Mouse (Mus musculus) midbrain, embryonic 10.5 days (tissue): ENCODE measurements around the gene Fam71b. TPM values are rescaled to one million over a fixed set of nuclear protein-coding genes. Genes with fewer than 3 reads are reported as not detected.
A peak's percentile ranks its signal among the peaks of the same experiment; 100 is the strongest.

Source experiments
- DNase-seq: peaks from one replicate; pipeline ENCODE4 v3.0.0-alpha.2; 2017; ENCODE audit warnings: low spot score
- H3K27ac ChIP-seq: fragments of 300-500 bp; sonication (generic); replicated peaks from 2 replicates; pipeline ENCODE4 v1.5.1; 2016; ENCODE audit warnings: mild to moderate bottlenecking
- H3K27me3 ChIP-seq: fragments of 300-500 bp; sonication (generic); 2 replicates; pipeline ENCODE4 v1.6.1; 2016; ENCODE audit warnings: low read depth, mild to moderate bottlenecking; ENCODE audit not compliant: poor library complexity, severe bottlenecking
- H3K36me3 ChIP-seq: fragments of 300-500 bp; sonication (generic); 2 replicates; pipeline ENCODE4 v1.6.1; 2016; ENCODE audit warnings: mild to moderate bottlenecking, moderate library complexity
- H3K4me1 ChIP-seq: fragments of 300-500 bp; sonication (generic); 2 replicates; pipeline ENCODE4 v1.6.1; 2016
- H3K4me3 ChIP-seq: fragments of 300-500 bp; sonication (generic); 2 replicates; pipeline ENCODE4 v1.5.1; 2016; ENCODE audit warnings: mild to moderate bottlenecking, moderate library complexity
- H3K9me3 ChIP-seq: fragments of 300-500 bp; sonication (generic); replicated peaks from 2 replicates; pipeline ENCODE4 v1.6.1; 2016; ENCODE audit warnings: mild to moderate bottlenecking
- WGBS: fragments of 180-500 bp; shearing (Covaris S2); methylation state at CpG from one replicate; pipeline ENCODE4 v1.1.7; 2016; 5-methylcytosine and 5-hydroxymethylcytosine counted together
- polyA plus RNA-seq: library from polyadenylated mRNA; unstranded; fragments of >200 nt; fragmentation: Nextera tagmentation; extraction: Ambion mirVana; gene quantifications from 2 replicates; pipeline ENCODE4 v1.2.1, GENCODE M21; 2016

Gene Fam71b
- polyA plus RNA-seq, 1 experiment from 2014 or later, result not detected

DNA sequence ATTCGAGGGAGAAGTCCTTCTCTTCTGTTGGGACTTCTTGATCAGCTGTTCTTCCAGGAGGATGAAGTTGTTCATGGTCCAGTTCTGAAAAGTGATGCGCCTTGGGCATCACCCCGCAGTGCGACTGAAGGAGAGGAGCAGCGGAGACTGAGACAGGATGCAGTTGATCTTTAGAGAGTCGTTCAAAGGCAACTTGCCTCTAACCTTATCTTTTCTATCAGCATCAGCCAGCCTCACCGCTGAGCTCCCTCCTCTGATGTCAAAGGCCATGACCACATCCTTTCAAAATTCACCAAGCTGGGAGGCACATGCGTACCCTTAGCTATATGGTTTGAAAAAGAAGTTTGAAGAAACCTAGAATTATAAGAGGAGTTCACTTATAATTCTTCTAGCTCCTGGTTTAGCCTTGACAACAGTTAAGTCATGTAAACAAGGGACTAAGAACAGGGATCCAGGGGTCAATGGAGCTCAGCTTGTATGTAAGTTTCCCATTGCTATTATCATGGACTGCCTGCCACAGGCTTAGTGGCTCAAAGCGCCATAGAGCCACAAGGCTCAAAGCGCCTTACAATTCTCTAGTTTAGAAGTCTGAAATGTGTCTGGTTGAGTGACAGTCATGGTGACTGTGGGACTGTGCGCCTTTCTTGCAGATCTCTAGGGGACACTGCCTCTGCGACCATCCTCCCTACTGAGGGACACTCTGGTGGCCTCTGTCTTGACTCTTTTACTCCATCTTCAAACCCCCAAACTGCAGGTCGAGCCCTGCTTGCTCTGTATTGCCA is 6.8 kb upstream of the Fam71b start, which contains the start of gene Itk:
TSS of gene Itk (minus strand) at position 180 of the 782 bp plus-strand sequence.
- no peaks in the 10 kb centered on the region for H3K36me3 ChIP-seq
- no peaks in the 10 kb centered on the region for H3K9me3 ChIP-seq
- H3K4me3 ChIP-seq, result no peak within 1 kb of the TSS
- H3K27ac ChIP-seq, result no peak within 1 kb of the TSS
- 87% methylated on average over 13 of the region's 13 CpGs for WGBS
- no peak for DNase-seq
- H3K4me1 ChIP-seq, result peaks cover 7% of the 10 kb centered on the region; the same call in 1 of the 2 replicates
- no peaks in the 10 kb centered on the region for H3K27me3 ChIP-seq

DNA sequence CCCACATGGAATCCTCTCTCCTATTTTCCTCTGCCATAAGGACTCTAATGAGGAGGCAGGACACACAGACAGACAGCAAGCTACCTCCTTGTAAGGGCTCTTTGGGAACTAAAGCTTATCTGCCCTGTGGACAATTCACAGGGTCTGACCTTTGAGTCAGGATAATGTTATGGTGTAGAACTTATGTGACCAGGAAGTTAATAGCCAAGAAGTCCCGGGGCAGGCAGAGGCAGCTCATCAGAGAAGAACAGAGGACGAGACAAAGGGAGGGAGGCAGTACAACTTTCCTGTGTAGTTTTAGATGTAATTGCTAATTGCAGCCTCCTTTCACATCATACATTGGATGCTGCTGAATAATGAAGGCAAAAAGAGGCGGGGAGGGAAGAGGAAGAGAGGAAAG is 5.7 kb upstream of the Fam71b start:
- Histone ChIP-seq H3K27me3 (no peaks in the 10 kb centered on the region), H3K9me3 (no peaks in the 10 kb centered on the region), H3K4me1 (peaks cover 7% of the 10 kb centered on the region; the same call in 1 of the 2 replicates), H3K27ac (no peak overlapping the region), H3K36me3 (no peaks in the 10 kb centered on the region), H3K4me3 (no peak overlapping the region)
- DNase-seq, result no peak
- WGBS, result 71% methylated on average over 3 of the region's 3 CpGs

DNA sequence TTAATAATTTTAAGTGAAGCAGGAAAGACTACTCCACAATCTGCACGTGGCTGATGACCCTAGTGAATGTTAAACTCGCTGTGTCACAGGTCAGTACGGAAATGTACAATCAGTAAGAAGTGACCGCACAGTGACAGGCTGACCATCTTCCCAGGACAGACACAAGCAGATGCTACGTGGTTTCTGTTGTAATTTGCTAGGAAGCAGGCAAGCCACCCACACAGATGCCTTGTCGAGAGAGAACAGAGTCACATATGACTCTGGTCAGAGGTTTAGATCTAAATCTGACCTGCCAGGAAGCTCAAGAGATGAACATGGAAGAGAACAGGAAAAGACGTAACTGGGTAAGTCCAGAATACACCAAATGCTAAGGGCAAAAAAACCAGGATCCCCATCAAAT is 3.5 kb upstream of the Fam71b start:
- Histone ChIP-seq H3K4me1 (peaks cover 7% of the 10 kb centered on the region; the same call in 1 of the 2 replicates), H3K4me3 (no peak overlapping the region), H3K9me3 (no peaks in the 10 kb centered on the region), H3K36me3 (no peaks in the 10 kb centered on the region), H3K27me3 (no peaks in the 10 kb centered on the region), H3K27ac (no peak overlapping the region)
- DNase-seq, result no peak
- 90% methylated on average over 7 of the region's 7 CpGs for WGBS

DNA sequence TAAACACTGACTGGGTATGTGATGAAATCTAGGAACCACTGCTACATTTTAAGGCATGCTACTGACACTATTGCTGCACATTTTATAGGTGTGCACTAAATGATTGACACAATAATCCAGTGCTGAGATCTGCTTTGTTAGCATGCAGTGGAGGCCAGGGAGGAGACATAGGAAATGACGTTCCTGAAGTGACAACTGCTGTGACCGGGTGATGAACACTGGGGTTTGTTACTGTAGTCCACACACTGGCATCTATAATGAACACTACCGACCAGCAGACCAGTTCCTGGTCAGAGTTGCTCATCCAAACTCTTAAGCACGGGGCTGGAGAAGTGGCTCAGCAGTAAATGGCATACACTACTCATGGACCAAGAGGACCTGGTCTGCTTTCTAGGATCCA is 2.9 kb upstream of the Fam71b start:
- Histone ChIP-seq H3K4me3 (no peak overlapping the region), H3K4me1 (peaks cover 7% of the 10 kb centered on the region; the same call in 1 of the 2 replicates), H3K27ac (no peak overlapping the region), H3K36me3 (no peaks in the 10 kb centered on the region), H3K9me3 (no peaks in the 10 kb centered on the region), H3K27me3 (no peaks in the 10 kb centered on the region)
- 78% methylated on average over 4 of the region's 4 CpGs for WGBS
- DNase-seq, result no peak

DNA sequence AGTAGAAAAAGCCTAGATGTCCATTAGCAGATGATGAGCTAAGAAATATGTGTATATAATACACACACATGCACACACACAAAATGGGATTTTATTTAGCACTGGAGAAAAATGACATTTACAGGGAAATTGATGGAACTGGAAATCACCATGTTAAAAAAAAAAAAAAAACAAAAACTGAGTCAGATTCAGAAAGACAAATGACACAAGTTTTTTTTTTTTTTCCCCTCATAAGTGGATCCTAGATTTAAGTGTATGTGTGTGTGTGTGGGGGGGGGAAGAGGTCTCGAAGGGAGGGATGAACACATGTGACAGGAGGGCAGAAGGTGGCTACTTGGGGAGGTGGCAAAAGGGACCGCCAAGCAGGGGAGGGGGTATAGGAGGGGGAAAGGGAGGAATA is 1.3 kb upstream of the Fam71b start:
- DNase-seq, result no peak
- H3K27me3 ChIP-seq, result no peaks in the 10 kb centered on the region
- no peak overlapping the region for H3K27ac ChIP-seq
- no peak overlapping the region for H3K4me3 ChIP-seq
- no peaks in the 10 kb centered on the region for H3K36me3 ChIP-seq
- H3K9me3 ChIP-seq, result no peaks in the 10 kb centered on the region
- WGBS, result 84% methylated on average over 2 of the region's 2 CpGs
- H3K4me1 ChIP-seq, result peaks cover 12% of the 10 kb centered on the region

DNA sequence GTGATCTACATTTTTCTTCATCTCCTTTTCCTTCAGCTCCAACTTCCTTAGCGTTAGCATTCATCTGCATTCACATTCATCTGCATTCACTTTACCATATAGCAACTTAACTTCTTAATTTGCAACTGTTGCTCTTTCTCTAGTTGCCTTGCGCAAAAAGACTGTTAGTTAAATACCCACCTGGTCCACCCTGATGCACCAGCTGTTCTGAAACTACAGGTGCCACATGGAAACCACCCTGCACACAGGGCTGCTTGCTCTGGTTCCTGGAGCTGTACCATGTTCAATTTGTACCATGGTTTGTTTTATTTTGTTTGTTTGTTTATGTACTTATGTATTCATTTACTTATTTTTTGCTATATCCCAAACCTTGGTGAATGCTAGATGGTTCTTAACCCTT is 661 bp upstream of the Fam71b start:
- Histone ChIP-seq H3K27me3 (no peaks in the 10 kb centered on the region), H3K27ac (no peak overlapping the region), H3K4me3 (no peak overlapping the region), H3K4me1 (peaks cover 6% of the 10 kb centered on the region), H3K9me3 (no peaks in the 10 kb centered on the region), H3K36me3 (no peaks in the 10 kb centered on the region)
- DNase-seq, result no peak
- 94% methylated on average over 2 of the region's 2 CpGs for WGBS

DNA sequence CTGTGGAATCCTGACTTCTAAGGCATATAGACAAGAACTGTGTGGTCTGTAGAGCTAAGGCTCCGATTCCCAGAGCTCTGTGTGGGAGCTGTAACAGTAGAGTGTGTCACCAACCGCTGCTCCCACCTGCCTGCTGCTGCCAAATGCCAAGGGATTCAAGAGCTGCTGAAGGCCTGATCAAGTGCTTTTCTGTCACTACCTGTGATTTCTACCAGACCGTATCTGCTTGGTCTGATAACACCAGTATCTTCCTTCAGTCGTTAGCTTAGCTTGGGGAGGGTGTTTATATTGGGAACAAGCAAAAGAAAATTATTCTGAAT is 461 bp downstream of the Fam71b start:
- DNase-seq, result no peak
- 91% methylated on average over 4 of the region's 4 CpGs for WGBS
- no peak overlapping the region for H3K27ac ChIP-seq
- no peaks in the 10 kb centered on the region for H3K27me3 ChIP-seq
- H3K36me3 ChIP-seq, result no peaks in the 10 kb centered on the region
- no peak overlapping the region for H3K4me3 ChIP-seq
- H3K9me3 ChIP-seq, result no peaks in the 10 kb centered on the region
- peaks cover 5% of the 10 kb centered on the region for H3K4me1 ChIP-seq

DNA sequence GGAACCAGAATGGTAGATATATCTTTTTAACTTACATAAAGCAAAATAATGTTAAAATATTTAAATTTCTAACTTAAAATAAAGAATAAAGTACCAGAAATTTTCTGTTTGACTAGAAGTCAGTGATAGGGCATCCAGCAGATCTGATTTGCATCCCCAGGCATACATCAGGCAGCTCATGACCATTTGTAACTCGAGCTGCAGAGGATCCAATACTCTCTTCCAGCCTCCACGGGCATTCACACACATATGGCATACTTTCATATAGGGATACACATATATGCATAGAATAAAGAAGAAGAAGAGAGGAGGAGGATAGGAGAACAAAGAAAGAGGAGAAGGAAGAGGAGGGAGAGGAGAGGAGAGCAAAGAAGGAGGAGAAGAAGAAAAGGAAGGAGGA is 1.5 kb downstream of the Fam71b start:
- whole genome bisulfite sequencing, result 69% methylated on average over 2 of the region's 2 CpGs
- no peak for DNase-seq
- H3K4me3 ChIP-seq, result no peak overlapping the region

DNA sequence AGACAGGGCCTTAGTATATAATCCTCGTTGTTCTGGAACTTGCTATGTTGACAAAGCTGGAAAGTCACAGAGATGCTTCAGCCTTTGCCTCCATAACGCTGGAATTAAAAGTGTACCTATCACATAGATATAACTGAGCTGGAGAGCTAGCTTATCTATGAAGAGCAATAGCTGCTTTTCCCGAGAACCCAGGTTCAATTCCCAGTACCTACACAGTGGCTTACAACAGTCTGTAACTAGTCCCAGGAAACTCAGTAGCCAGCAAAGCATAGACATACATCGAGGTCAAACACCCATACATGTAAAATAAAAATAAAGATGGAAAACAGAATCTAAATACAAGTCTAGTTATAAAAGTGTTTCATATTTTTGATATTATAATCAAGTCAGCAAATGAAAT is 2.1 kb downstream of the Fam71b start:
- Histone ChIP-seq H3K4me1 (peaks cover 5% of the 10 kb centered on the region), H3K4me3 (no peak overlapping the region), H3K36me3 (no peaks in the 10 kb centered on the region), H3K9me3 (no peaks in the 10 kb centered on the region), H3K27me3 (no peaks in the 10 kb centered on the region), H3K27ac (no peak overlapping the region)
- WGBS, result 86% methylated on average over 4 of the region's 4 CpGs
- no peak for DNase-seq

More for the DNA sequence above, 1.5 kb downstream of the Fam71b start:
- H3K27me3 ChIP-seq, result no peaks in the 10 kb centered on the region
- H3K9me3 ChIP-seq, result no peaks in the 10 kb centered on the region
- no peak overlapping the region for H3K27ac ChIP-seq
- H3K4me1 ChIP-seq, result peaks cover 5% of the 10 kb centered on the region
- H3K36me3 ChIP-seq, result no peaks in the 10 kb centered on the region

DNA sequence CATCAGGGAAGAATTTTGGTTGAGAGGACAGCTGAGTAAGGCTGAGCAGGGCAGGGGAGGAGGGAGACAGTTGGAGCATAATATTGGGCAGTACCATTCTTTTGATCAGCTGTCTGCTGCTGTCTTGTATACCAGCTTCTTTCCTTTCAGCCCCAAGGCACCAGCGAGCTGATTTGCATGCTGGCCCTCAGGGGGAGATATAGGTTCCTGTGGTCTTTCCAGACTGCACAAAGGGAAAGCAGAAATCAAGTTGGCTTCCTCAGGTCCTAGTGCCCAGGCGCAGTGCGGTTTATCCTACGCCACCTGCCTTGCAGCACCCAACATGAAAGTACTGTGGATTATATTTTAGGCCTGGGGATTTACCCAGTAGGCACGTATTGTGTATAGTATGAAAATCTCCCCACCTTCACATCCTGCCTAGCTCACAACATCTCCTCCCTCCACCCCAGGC is 2.6 kb downstream of the Fam71b start:
- Histone ChIP-seq H3K27ac (no peak overlapping the region), H3K4me1 (peaks cover 5% of the 10 kb centered on the region), H3K36me3 (no peaks in the 10 kb centered on the region), H3K27me3 (no peaks in the 10 kb centered on the region), H3K4me3 (no peak overlapping the region), H3K9me3 (no peaks in the 10 kb centered on the region)
- DNase-seq, result no peak
- WGBS, result 66% methylated on average over 5 of the region's 5 CpGs

DNA sequence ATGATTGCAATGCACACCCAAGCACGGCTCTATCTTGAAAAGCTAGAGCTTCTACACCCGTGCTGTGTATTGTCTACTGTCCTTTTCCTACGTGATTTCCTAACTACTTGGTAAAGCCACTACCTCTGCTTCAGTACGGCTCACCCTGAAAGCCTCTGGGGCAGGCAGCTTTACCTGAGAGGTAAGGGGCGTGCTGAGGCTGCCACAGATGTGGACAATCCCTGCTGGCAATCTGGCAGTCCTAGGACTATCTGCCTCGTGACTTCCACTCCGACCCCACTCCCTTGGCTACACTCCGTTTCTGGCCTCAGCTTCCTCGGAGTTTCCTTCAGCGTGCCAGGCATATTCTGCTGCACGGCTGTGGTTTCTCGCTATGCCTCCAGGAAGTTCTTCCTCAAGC is 5.2 kb downstream of the Fam71b start:
- no peak for DNase-seq
- 86% methylated on average over 12 of the region's 12 CpGs for WGBS
- H3K4me1 ChIP-seq, result peaks cover 7% of the 10 kb centered on the region
- no peak overlapping the region for H3K27ac ChIP-seq
- 0 out of 2 replicates have a peak, but pooled peaks cover 2% of the 10 kb centered on the region for H3K27me3 ChIP-seq
- H3K9me3 ChIP-seq, result no peaks in the 10 kb centered on the region
- no peak overlapping the region for H3K4me3 ChIP-seq
- H3K36me3 ChIP-seq, result no peaks in the 10 kb centered on the region

DNA sequence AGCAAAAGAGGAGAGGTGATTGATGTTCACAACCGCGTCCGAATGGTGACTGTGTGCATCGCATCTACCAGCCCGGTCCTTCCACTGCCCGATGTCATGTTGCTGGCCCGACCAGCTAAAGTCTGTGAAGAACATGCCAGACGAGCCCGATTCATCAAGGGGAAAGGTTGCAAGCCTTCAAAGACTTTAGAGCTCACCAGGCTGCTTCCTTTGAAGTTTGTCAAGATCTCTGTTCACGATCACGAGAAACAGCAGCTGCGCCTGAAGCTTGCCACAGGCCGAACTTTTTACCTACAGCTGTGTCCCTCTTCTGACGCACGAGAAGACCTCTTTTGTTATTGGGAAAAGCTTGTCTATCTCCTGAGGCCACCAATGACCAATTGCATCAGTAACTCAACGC is 8.6 kb downstream of the Fam71b start:
- Histone ChIP-seq H3K27me3 (peaks cover 7% of the 10 kb centered on the region; the same call in 1 of the 2 replicates), H3K27ac (no peak overlapping the region), H3K4me3 (no peak overlapping the region), H3K36me3 (no peaks in the 10 kb centered on the region), H3K4me1 (peaks cover 16% of the 10 kb centered on the region), H3K9me3 (no peaks in the 10 kb centered on the region)
- WGBS, result 91% methylated on average over 16 of the region's 16 CpGs
- no peak for DNase-seq

DNA sequence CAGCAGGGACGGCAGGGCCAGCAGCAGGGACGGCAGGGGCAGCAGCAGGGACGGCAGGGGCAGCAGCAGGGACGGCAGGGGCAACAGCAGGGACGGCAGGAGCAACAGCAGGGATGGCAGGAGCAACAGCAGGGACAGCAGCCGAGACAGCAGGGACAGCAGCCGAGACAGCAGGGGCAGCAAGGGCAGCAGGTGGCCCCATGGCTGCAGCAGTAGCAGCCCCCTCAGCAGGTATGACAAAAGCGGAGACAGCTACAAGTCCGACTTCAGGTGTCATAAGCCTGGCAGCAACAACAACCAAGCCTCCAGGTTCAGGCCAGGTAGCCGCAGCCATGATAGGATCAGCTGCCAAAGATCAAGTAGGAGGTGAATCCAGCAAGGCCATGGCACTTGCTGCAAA is 10.4 kb downstream of the Fam71b start:
- Histone ChIP-seq H3K36me3 (no peaks in the 10 kb centered on the region), H3K27me3 (peaks cover 7% of the 10 kb centered on the region; the same call in 1 of the 2 replicates), H3K4me3 (no peak overlapping the region), H3K4me1 (peaks cover 16% of the 10 kb centered on the region), H3K9me3 (no peaks in the 10 kb centered on the region), H3K27ac (peak overlapping the region; percentile 63)
- DNase-seq, result no peak
- WGBS, result 33% methylated on average over 10 of the region's 10 CpGs
